Mouse (Mus musculus): ENCODE measurements around the gene Zbtb8b.

GRCm38 (mm10) chr4:129376961-129377545 lies 63.6 kb downstream of the Zbtb8b start:
- TF ChIP-seq CTCF (IDR thresholded peaks at IDR 0.05; ENCODE audit: low read depth, low read length), result no peak
- TF ChIP-seq POLR2A (IDR thresholded peaks at IDR 0.05; ENCODE audit: extremely low read depth, insufficient read depth, low read length), result no peak
